Mouse (Mus musculus) kidney, adult 2 months (tissue): Measurements from ENCODE around the gene Phf8. TPM values are rescaled to one million over a fixed set of nuclear protein-coding genes. Genes with fewer than 3 reads are reported as not detected.

Experiments used
- DNase-seq: peaks from one replicate; pipeline ENCODE4 v3.0.0; 2021
- H3K27ac ChIP-seq: fragments of 200-500 bp; 2 replicates; pipeline ENCODE4 v1.5.1; 2012; ENCODE audit warnings: low read depth, low read length, control low read depth, inconsistent platforms; ENCODE audit not compliant: insufficient read depth
- H3K27me3 ChIP-seq: fragments of 200-500 bp; replicated peaks from 2 replicates; pipeline ENCODE4 v1.6.1; 2012; ENCODE audit warnings: mild to moderate bottlenecking, moderate library complexity, low read length, inconsistent platforms; ENCODE audit not compliant: control insufficient read depth, insufficient read depth
- H3K36me3 ChIP-seq: fragments of 200-500 bp; 2 replicates; pipeline ENCODE4 v1.6.1; 2012; ENCODE audit warnings: mild to moderate bottlenecking, moderate library complexity, low read length, inconsistent platforms; ENCODE audit not compliant: control insufficient read depth, insufficient read depth
- H3K4me1 ChIP-seq: fragments of 200-500 bp; 2 replicates; pipeline ENCODE4 v1.6.1; 2011; ENCODE audit warnings: low read length; ENCODE audit not compliant: control insufficient read depth, insufficient read depth
- H3K4me3 ChIP-seq: fragments of 200-500 bp; 2 replicates; pipeline ENCODE4 v1.5.1; 2011; ENCODE audit warnings: mild to moderate bottlenecking, low read depth, low read length, control low read depth; ENCODE audit not compliant: insufficient read depth
- CTCF ChIP-seq: fragments of 200-500 bp; conservative IDR thresholded peaks from 2 replicates; pipeline ENCODE4 v1.5.1; 2011; ENCODE audit warnings: low read depth, mild to moderate bottlenecking, control low read depth, low read length, moderate library complexity, mixed read lengths; ENCODE audit not compliant: insufficient read depth, insufficient read length
- POLR2A ChIP-seq: fragments of 200-500 bp; IDR thresholded peaks from one replicate; pipeline ENCODE4 v1.6.1; 2011; ENCODE audit warnings: low read depth, low read length, control low read depth
- WGBS: fragments of 180-500 bp; shearing (Covaris S2); methylation state at CpG from one replicate; pipeline ENCODE4 v1.1.7; 2018; 5-methylcytosine and 5-hydroxymethylcytosine counted together
- polyA plus RNA-seq: library from polyadenylated mRNA; depleted of rRNA; stranded (reverse); fragments of >200 nt; gene quantifications from 2 replicates; pipeline ENCODE4 v1.2.3, GENCODE M21; 2012

The Phf8 gene
- polyA plus RNA-seq, 1 experiment = 9.3 TPM

- H3K27me3 ChIP-seq = no peaks in the 10 kb centered on the region
- H3K36me3 ChIP-seq = no peaks in the 10 kb centered on the region
- TF ChIP-seq POLR2A (no peak), CTCF (no peak)
- H3K27ac ChIP-seq = no peak overlapping the region
- no peak overlapping the region for H3K4me3 ChIP-seq
- DNase-seq = no peak
- H3K4me1 ChIP-seq = no peaks in the 10 kb centered on the region
- 97% methylated on average over 2 of the region's 2 CpGs for WGBS
Observed at GRCm38 (mm10) chrX:151513694-151514093, 6.8 kb upstream of the Phf8 start.

- WGBS = 67% methylated on average over 1 of the region's 1 CpGs
- no peak overlapping the region for H3K27ac ChIP-seq
- H3K4me3 ChIP-seq = no peak overlapping the region
- H3K36me3 ChIP-seq = no peaks in the 10 kb centered on the region
- no peaks in the 10 kb centered on the region for H3K27me3 ChIP-seq
- TF ChIP-seq POLR2A = no peak
- no peak for TF ChIP-seq CTCF
- peaks cover 3% of the 10 kb centered on the region; the same call in 1 of the 2 replicates for H3K4me1 ChIP-seq
- no peak for DNase-seq
Observed at GRCm38 (mm10) chrX:151518181-151518580, 2.3 kb upstream of the Phf8 start.

- Histone ChIP-seq H3K4me1 (peaks cover 3% of the 10 kb centered on the region; the same call in 1 of the 2 replicates), H3K27me3 (no peaks in the 10 kb centered on the region)
- TF ChIP-seq CTCF (no peak), POLR2A (no peak)
Observed at GRCm38 (mm10) chrX:151520127-151520457, 380 bp upstream of the Phf8 start.

GRCm38 (mm10) chrX:151521786-151522522, 1.5 kb downstream of the Phf8 start:
- Histone ChIP-seq H3K4me1 (peaks cover 3% of the 10 kb centered on the region; the same call in 1 of the 2 replicates), H3K4me3 (peak overlapping the region; percentile 71), H3K27ac (0 out of 2 replicates have a peak overlapping the region, but pooled peaks have one; percentile 6), H3K27me3 (no peaks in the 10 kb centered on the region), H3K36me3 (no peaks in the 10 kb centered on the region)
- WGBS = under 1% methylated on average over 25 of the region's 25 CpGs
- peak; percentile 32 for DNase-seq
- TF ChIP-seq CTCF = no peak
- no peak for TF ChIP-seq POLR2A

More at GRCm38 (mm10) chrX:151520127-151520457, 380 bp upstream of the Phf8 start:
- Histone ChIP-seq H3K27ac (peak overlapping the region; percentile 89), H3K4me3 (peak overlapping the region; percentile 62), H3K36me3 (no peaks in the 10 kb centered on the region)
- DNase-seq = no peak
- WGBS = 1% methylated on average over 15 of the region's 17 CpGs

GRCm38 (mm10) chrX:151553356-151553755, 32.9 kb downstream of the Phf8 start:
- no peaks in the 10 kb centered on the region for H3K4me1 ChIP-seq
- no peak overlapping the region for H3K4me3 ChIP-seq
- DNase-seq = no peak
- TF ChIP-seq CTCF = no peak
- no peak for TF ChIP-seq POLR2A
- no peak overlapping the region for H3K27ac ChIP-seq
- WGBS = 92% methylated on average over 4 of the region's 4 CpGs
- no peaks in the 10 kb centered on the region; the same call in 1 of the 2 replicates for H3K36me3 ChIP-seq
- H3K27me3 ChIP-seq = no peaks in the 10 kb centered on the region

- Histone ChIP-seq H3K27me3 (no peaks in the 10 kb centered on the region), H3K36me3 (no peaks in the 10 kb centered on the region), H3K27ac (no peak overlapping the region), H3K4me3 (no peak overlapping the region), H3K4me1 (no peaks in the 10 kb centered on the region)
- TF ChIP-seq CTCF (no peak), POLR2A (no peak)
- DNase-seq = no peak
- WGBS = 96% methylated on average over 1 of the region's 1 CpGs
Observed at GRCm38 (mm10) chrX:151575166-151575565, 54.7 kb downstream of the Phf8 start.

GRCm38 (mm10) chrX:151643386-151643785, 122.9 kb downstream of the Phf8 start:
- WGBS = 51% methylated on average over 2 of the region's 2 CpGs
- Histone ChIP-seq H3K36me3 (no peaks in the 10 kb centered on the region), H3K4me1 (no peaks in the 10 kb centered on the region), H3K27ac (no peak overlapping the region), H3K27me3 (no peaks in the 10 kb centered on the region), H3K4me3 (no peak overlapping the region)
- TF ChIP-seq POLR2A (no peak), CTCF (no peak)
- peak; percentile 58 for DNase-seq
